Mouse (Mus musculus) forebrain, postnatal 0 days (tissue): ENCODE measurements around the gene U2surp. TPM values are rescaled to one million over a fixed set of nuclear protein-coding genes. Genes with fewer than 3 reads are reported as not detected.

ENCODE experiments used
- ATAC-seq: fragments of 200-750 bp; cut with Nextera tagmentation; 2 replicates; pipeline ENCODE4 v1.8.0; 2017; ENCODE audit warnings: mild to moderate bottlenecking, moderate library complexity
- DNase-seq: peaks from one replicate; pipeline ENCODE4 v3.0.0-alpha.2; 2015
- H3K27ac ChIP-seq: fragments of 300-500 bp; sonication (generic); 2 replicates; pipeline ENCODE4 v1.5.1; 2014; ENCODE audit warnings: low read depth, mild to moderate bottlenecking, antibody characterized with exemption, low read length, moderate library complexity, mixed read lengths
- H3K27me3 ChIP-seq: fragments of 300-500 bp; sonication (generic); 2 replicates; pipeline ENCODE4 v1.6.1; 2014; ENCODE audit warnings: mild to moderate bottlenecking, low read length, mixed read lengths; ENCODE audit not compliant: insufficient read depth
- H3K36me3 ChIP-seq: fragments of 300-500 bp; sonication (generic); 2 replicates; pipeline ENCODE4 v1.6.1; 2014; ENCODE audit warnings: mild to moderate bottlenecking, moderate library complexity; ENCODE audit not compliant: insufficient read depth
- H3K4me1 ChIP-seq: fragments of 300-500 bp; sonication (generic); 2 replicates; pipeline ENCODE4 v1.6.1; 2014; ENCODE audit warnings: antibody characterized with exemption; ENCODE audit not compliant: insufficient read depth
- H3K4me2 ChIP-seq: fragments of 300-500 bp; sonication (generic); 2 replicates; pipeline ENCODE4 v1.6.1; 2014; ENCODE audit warnings: low read depth, mild to moderate bottlenecking, moderate library complexity
- H3K4me3 ChIP-seq: fragments of 300-500 bp; sonication (generic); 2 replicates; pipeline ENCODE4 v1.5.1; 2014; ENCODE audit warnings: low read depth, low read length, mixed read lengths
- H3K9ac ChIP-seq: fragments of 300-500 bp; sonication (generic); 2 replicates; pipeline ENCODE4 v1.6.1; 2014; ENCODE audit warnings: mild to moderate bottlenecking
- H3K9me3 ChIP-seq: fragments of 300-500 bp; sonication (generic); 2 replicates; pipeline ENCODE4 v1.6.1; 2016; ENCODE audit warnings: low read length
- CTCF ChIP-seq: sonication (generic); IDR thresholded peaks from 2 replicates; pipeline ENCODE4 v1.5.1; 2016; ENCODE audit warnings: antibody characterized with exemption, control low read depth, low read depth
- WGBS: fragments of 180-500 bp; shearing (Covaris S2); extraction: QIAGEN DNeasy Blood & Tissue Kit; methylation state at CpG from one replicate; pipeline ENCODE4 v1.1.7; 2014; 5-methylcytosine and 5-hydroxymethylcytosine counted together
- polyA plus RNA-seq: library from polyadenylated mRNA; unstranded; fragments of >200 nt; fragmentation: Nextera tagmentation; extraction: Ambion mirVana; gene quantifications from 2 replicates; pipeline ENCODE4 v1.2.1, GENCODE M21; 2015
- total RNA-seq: library from RNA; depleted of rRNA; stranded (reverse); fragments of >200 nt; gene quantifications from 2 replicates; pipeline ENCODE4 v1.2.3, GENCODE M21; 2014

Gene U2surp
- total and polyA plus RNA-seq, 2 experiments from 2014 or later, result 77.5 to 126 TPM

DNA sequence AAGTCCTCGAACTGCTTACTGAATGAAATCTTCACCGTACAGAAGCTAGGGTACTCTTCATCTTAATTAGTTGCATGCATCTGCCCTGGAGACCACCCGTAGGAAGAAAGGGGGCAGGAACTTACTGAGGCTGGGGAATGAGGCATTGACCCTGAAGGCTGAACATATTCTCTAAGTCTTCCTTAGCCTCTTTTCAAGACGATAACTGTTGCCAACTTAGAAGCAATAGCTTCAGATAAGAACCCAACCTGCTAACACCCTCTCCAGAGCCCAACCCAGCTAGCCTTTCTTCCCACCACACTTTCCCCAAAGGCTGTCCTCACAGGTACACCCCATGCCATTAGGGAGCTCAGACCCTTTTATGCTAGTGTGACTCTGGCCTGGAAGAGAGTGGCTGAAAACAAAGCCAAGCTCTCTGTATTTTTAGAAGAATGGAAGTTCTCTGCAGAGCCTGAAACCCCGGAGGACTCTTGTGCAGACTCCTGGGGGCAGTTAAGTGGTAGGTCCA lies 43.5 kb upstream of the U2surp start:
- DNase-seq (no peak), ATAC-seq (no peak)
- WGBS, result 66% methylated on average over 5 of the region's 5 CpGs
- Histone ChIP-seq H3K27me3 (peaks cover 8% of the 10 kb centered on the region; the same call in 1 of the 2 replicates), H3K4me2 (no peak overlapping the region), H3K4me3 (no peak overlapping the region), H3K36me3 (no peaks in the 10 kb centered on the region), H3K27ac (no peak overlapping the region), H3K9ac (no peak overlapping the region), H3K4me1 (0 out of 2 replicates have a peak, but pooled peaks cover 7% of the 10 kb centered on the region), H3K9me3 (no peaks in the 10 kb centered on the region)
- no peak for TF ChIP-seq CTCF

GRCm38 (mm10) chr9:95554231-95555221 lies 42.7 kb upstream of the U2surp start:
- H3K27ac ChIP-seq, result no peak overlapping the region
- 0 out of 2 replicates have a peak, but pooled peaks cover 6% of the 10 kb centered on the region for H3K4me1 ChIP-seq
- ATAC-seq, result no peak
- 81% methylated on average over 18 of the region's 18 CpGs for WGBS
- no peaks in the 10 kb centered on the region for H3K36me3 ChIP-seq
- no peaks in the 10 kb centered on the region for H3K9me3 ChIP-seq
- TF ChIP-seq CTCF, result no peak
- peaks cover 8% of the 10 kb centered on the region; the same call in 1 of the 2 replicates for H3K27me3 ChIP-seq
- H3K9ac ChIP-seq, result no peak overlapping the region
- H3K4me3 ChIP-seq, result no peak overlapping the region
- H3K4me2 ChIP-seq, result no peak overlapping the region
- DNase-seq, result no peak

- no peak overlapping the region for H3K27ac ChIP-seq
- no peaks in the 10 kb centered on the region for H3K4me1 ChIP-seq
- H3K4me2 ChIP-seq, result no peak overlapping the region
- no peak overlapping the region for H3K4me3 ChIP-seq
- TF ChIP-seq CTCF, result no peak
- H3K27me3 ChIP-seq, result peaks cover 3% of the 10 kb centered on the region; the same call in 1 of the 2 replicates
- H3K9me3 ChIP-seq, result no peaks in the 10 kb centered on the region
- ATAC-seq (no peak), DNase-seq (no peak)
- H3K36me3 ChIP-seq, result no peaks in the 10 kb centered on the region
- 52% methylated on average over 10 of the region's 10 CpGs for WGBS
- H3K9ac ChIP-seq, result no peak overlapping the region
Observed at GRCm38 (mm10) chr9:95552175-95552705, 40.4 kb upstream of the U2surp start.

DNA sequence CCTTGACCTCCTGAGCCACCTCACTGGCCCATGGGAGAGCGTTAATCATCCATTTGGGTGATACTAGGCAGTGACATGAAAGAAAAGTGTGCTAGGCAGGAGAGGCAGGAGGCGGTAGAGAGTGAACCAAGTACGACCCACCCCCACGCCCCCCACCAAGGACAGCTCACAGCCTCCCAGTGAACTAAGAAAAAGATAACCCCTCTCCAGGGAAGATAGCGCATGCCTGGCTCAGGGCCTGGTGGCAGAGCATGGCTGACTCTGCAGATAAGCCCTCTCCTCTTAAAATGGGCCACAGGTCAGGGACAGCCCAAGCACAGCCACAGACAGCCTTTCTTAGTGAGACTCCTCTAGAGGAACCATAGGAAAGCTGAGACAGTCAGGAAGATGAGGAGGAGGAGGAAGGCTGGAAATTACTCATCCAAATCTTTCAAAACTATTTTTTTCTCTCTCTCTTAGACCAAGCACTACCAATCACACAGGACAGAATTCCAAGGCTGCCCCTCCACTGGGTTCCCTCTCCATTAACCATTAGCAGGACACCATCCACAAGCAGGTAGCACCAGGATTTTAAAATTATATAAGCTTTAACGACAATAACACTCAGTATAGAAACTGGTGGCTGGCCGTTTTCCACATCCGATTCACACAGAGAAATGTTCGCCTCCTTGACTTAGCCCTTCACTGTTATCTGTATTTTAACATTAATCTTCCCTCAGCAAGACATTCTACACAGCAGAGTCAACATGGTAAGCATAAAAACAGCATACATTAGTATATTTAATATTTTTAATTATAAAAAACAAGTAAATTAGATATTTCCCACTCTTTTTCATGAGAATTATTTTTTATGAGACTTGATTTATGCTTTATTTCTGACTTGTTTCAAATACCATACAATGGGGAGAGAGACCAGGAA lies 39.3 kb upstream of the U2surp start:
- ATAC-seq (no peak), DNase-seq (no peak)
- H3K9me3 ChIP-seq, result no peaks in the 10 kb centered on the region
- 86% methylated on average over 9 of the region's 9 CpGs for WGBS
- no peak overlapping the region for H3K4me3 ChIP-seq
- no peak overlapping the region for H3K9ac ChIP-seq
- no peaks in the 10 kb centered on the region for H3K27me3 ChIP-seq
- H3K27ac ChIP-seq, result no peak overlapping the region
- no peak overlapping the region for H3K4me2 ChIP-seq
- no peaks in the 10 kb centered on the region for H3K36me3 ChIP-seq
- no peaks in the 10 kb centered on the region for H3K4me1 ChIP-seq
- no peak for TF ChIP-seq CTCF

DNA sequence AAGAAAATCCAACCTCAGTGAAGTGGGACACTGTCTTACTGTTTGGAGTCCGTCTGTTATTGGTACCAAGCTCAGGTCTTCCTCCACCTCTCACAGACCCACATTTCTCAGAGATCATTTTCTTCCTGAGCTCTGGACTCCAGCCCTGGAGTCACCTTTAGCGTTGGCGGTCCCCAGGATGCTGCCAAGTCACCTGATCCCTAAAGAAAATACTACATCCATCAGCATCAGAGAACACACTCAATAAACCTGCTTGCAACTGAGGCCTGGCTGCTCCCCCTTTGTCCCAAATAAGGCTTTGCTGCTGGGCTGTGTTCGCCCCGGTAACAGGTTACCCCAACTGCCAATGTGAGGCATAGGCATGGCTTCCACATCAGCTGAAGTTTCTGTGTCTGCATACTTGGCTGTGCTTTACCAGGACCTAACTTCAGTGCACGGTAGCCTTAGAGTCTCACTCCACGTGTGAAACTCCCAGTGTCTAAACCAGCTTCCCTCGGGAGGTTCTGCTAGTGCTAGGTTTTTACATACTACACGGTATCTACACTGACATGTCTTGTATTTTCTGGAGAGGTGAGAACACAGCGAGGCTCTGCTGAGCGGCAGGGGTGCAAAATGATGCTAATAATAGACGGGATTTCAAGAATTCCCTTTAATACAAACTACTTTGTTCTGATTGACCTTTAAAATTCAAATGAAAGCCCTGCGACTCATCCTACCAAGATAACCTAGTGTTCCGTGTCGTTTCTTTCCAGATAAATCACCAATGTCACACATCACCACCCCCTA lies 38.0 kb upstream of the U2surp start:
- H3K36me3 ChIP-seq, result no peaks in the 10 kb centered on the region
- H3K4me1 ChIP-seq, result no peaks in the 10 kb centered on the region
- ATAC-seq (no peak), DNase-seq (no peak)
- no peak overlapping the region for H3K4me3 ChIP-seq
- no peak overlapping the region for H3K27ac ChIP-seq
- H3K9me3 ChIP-seq, result no peaks in the 10 kb centered on the region
- no peak for TF ChIP-seq CTCF
- no peaks in the 10 kb centered on the region for H3K27me3 ChIP-seq
- no peak overlapping the region for H3K9ac ChIP-seq
- WGBS, result 73% methylated on average over 15 of the region's 15 CpGs
- no peak overlapping the region for H3K4me2 ChIP-seq

DNA sequence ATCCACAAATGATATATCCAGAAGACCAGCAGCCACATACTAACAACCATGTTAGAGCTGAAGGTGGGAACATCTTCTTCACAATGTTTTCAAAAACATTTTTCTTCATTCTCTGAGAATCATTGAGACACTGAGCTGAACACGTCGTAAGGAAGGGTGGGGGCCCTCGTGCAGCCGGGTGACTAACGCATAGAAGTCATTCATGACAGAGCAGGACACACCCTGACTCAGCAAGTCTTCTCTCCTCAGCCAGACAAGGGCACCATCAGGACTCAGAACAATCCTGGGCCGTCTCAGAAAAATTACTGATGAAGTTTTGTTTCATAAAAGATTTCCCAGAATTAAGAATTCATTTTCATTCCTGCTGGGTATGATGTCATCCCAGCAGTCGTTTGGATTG lies 34.9 kb upstream of the U2surp start:
- DNase-seq (no peak), ATAC-seq (no peak)
- TF ChIP-seq CTCF, result no peak
- Histone ChIP-seq H3K4me2 (no peak overlapping the region), H3K27ac (no peak overlapping the region), H3K9ac (no peak overlapping the region), H3K27me3 (no peaks in the 10 kb centered on the region), H3K4me3 (no peak overlapping the region), H3K9me3 (no peaks in the 10 kb centered on the region), H3K36me3 (no peaks in the 10 kb centered on the region), H3K4me1 (no peaks in the 10 kb centered on the region)
- 60% methylated on average over 7 of the region's 7 CpGs for WGBS
